Mouse (Mus musculus): Measurements from ENCODE around the gene Ascl5. TPM values are rescaled to one million over a fixed set of nuclear protein-coding genes. Genes with fewer than 3 reads are reported as not detected.

The Ascl5 gene
- not detected in 2 replicates for polyA plus RNA-seq (2012; rRNA removed)

- Histone ChIP-seq H3K4me1 (ENCODE audit: control insufficient read depth, insufficient read depth, low read length) (no peaks in the 10 kb centered on the region), H3K4me3 (ENCODE audit: insufficient read depth, low read depth, low read length) (no peak within 1 kb of the TSS), H3K27ac (ENCODE audit: insufficient read depth, low read depth, low read length) (no peak within 1 kb of the TSS), H3K36me3 (ENCODE audit: control insufficient read depth, insufficient read depth, low read length) (no peaks in the 10 kb centered on the region), H3K27me3 (replicated peaks; ENCODE audit: control insufficient read depth, insufficient read depth, low read length) (0 out of 2 replicates have a peak, but pooled peaks cover 2% of the 10 kb centered on the region)
- DNase-seq, result no peak
- no peak for TF ChIP-seq CTCF (conservative IDR thresholded peaks at IDR 0.05; ENCODE audit: insufficient read depth, insufficient read length, low read depth, low read length)
- no peak for TF ChIP-seq POLR2A (IDR thresholded peaks at IDR 0.05; ENCODE audit: low read depth, low read length)
- 27% methylated on average over 29 of the region's 29 CpGs for WGBS
Observed at GRCm38 (mm10) chr1:136050312-136051012, at the start of gene Ascl5. Gene Ascl5 (plus strand): TSS chr1:136050804.

- H3K27ac ChIP-seq (ENCODE audit: insufficient read depth, low read depth, low read length), result peak overlapping the region; percentile 56; the same call in 1 of the 2 replicates
- TF ChIP-seq CTCF (conservative IDR thresholded peaks at IDR 0.05; ENCODE audit: insufficient read depth, insufficient read length, low read depth, low read length), result no peak
- no peak for TF ChIP-seq POLR2A (IDR thresholded peaks at IDR 0.05; ENCODE audit: low read depth, low read length)
- no peaks in the 10 kb centered on the region for H3K36me3 ChIP-seq (ENCODE audit: control insufficient read depth, insufficient read depth, low read length)
- H3K4me1 ChIP-seq (ENCODE audit: control insufficient read depth, insufficient read depth, low read length), result peaks cover 4% of the 10 kb centered on the region; the same call in 1 of the 2 replicates
- 64% methylated on average over 2 of the region's 2 CpGs for WGBS
- H3K4me3 ChIP-seq (ENCODE audit: insufficient read depth, low read depth, low read length), result no peak overlapping the region
- no peaks in the 10 kb centered on the region for H3K27me3 ChIP-seq (replicated peaks; ENCODE audit: control insufficient read depth, insufficient read depth, low read length)
- peak; percentile 81 for DNase-seq
Observed at GRCm38 (mm10) chr1:136001438-136001837, 49.2 kb upstream of the Ascl5 start.

GRCm38 (mm10) chr1:136006292-136006748 lies 44.3 kb upstream of the Ascl5 start, which contains the start of gene Igfn1:
Gene Igfn1 (minus strand): TSS chr1:136006342.
- H3K4me3 ChIP-seq (ENCODE audit: insufficient read depth, low read depth, low read length), result peak within 1 kb of the TSS; percentile 65; the same call in 1 of the 2 replicates
- H3K4me1 ChIP-seq (ENCODE audit: control insufficient read depth, insufficient read depth, low read length), result peaks cover 6% of the 10 kb centered on the region; the same call in 1 of the 2 replicates
- TF ChIP-seq POLR2A (IDR thresholded peaks at IDR 0.05; ENCODE audit: low read depth, low read length) (no peak), CTCF (conservative IDR thresholded peaks at IDR 0.05; ENCODE audit: insufficient read depth, insufficient read length, low read depth, low read length) (no peak)
- 88% methylated on average over 3 of the region's 3 CpGs for WGBS
- H3K27me3 ChIP-seq (replicated peaks; ENCODE audit: control insufficient read depth, insufficient read depth, low read length), result no peaks in the 10 kb centered on the region
- DNase-seq, result no peak
- H3K27ac ChIP-seq (ENCODE audit: insufficient read depth, low read depth, low read length), result no peak within 1 kb of the TSS
- no peaks in the 10 kb centered on the region for H3K36me3 ChIP-seq (ENCODE audit: control insufficient read depth, insufficient read depth, low read length)

DNA sequence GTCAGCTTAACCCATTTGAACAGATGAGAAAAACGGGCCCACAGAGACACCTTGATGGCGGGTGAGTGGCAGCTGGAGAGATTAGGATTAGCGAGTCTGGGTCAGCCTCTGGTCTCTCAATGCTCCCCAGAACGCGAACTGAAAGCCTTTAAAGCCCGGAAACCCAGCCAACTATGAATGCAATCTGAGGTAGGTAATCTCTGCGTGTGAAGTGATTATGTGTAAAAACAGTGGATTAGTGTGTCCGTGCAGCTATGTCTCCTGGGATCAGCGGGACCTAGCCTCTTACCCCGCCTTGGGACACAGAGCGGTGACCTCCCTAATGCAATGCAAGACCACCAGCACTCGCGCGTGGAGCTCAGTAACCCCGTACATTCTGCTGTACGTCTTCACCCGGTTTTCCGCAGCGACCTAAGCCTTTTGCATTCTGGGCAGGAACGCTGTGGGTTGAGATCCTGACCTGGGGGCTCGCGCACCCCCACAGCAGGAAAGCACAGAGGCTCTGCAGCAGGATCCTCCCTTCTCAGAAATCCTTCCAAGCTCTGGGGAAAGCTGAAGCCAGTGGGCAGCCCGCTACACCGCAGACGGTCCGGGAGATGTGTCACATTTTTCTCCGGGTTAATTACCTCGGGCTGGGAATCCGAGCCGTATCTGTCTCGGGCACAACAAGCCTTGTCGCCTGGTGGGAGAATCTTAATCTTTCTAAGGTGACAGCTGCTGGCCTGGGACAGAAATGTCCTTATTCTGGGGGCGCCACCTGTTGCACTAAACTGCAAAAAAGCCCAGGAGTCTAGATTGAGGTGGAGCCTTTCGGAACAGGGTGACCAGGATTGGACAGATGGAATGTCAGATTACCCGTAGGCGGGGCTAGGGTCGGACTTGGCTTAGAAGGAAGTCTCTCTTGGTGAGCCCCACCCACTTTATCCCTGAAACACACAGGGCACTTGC lies 43.1 kb upstream of the Ascl5 start, which contains the start of gene Tmem9:
Tmem9 (plus strand) TSS at position 940 of the 948 bp plus-strand sequence.
- no peak for TF ChIP-seq CTCF (conservative IDR thresholded peaks at IDR 0.05; ENCODE audit: insufficient read depth, insufficient read length, low read depth, low read length)
- TF ChIP-seq POLR2A (IDR thresholded peaks at IDR 0.05; ENCODE audit: low read depth, low read length), result no peak
- Histone ChIP-seq H3K27ac (ENCODE audit: insufficient read depth, low read depth, low read length) (peak within 1 kb of the TSS; percentile 15; the same call in 1 of the 2 replicates), H3K27me3 (replicated peaks; ENCODE audit: control insufficient read depth, insufficient read depth, low read length) (no peaks in the 10 kb centered on the region), H3K4me1 (ENCODE audit: control insufficient read depth, insufficient read depth, low read length) (peaks cover 2% of the 10 kb centered on the region; the same call in 1 of the 2 replicates), H3K36me3 (ENCODE audit: control insufficient read depth, insufficient read depth, low read length) (no peaks in the 10 kb centered on the region), H3K4me3 (ENCODE audit: insufficient read depth, low read depth, low read length) (peak within 1 kb of the TSS; percentile 65)
- peak; percentile 97 for DNase-seq
- WGBS, result 7% methylated on average over 37 of the region's 37 CpGs

DNA sequence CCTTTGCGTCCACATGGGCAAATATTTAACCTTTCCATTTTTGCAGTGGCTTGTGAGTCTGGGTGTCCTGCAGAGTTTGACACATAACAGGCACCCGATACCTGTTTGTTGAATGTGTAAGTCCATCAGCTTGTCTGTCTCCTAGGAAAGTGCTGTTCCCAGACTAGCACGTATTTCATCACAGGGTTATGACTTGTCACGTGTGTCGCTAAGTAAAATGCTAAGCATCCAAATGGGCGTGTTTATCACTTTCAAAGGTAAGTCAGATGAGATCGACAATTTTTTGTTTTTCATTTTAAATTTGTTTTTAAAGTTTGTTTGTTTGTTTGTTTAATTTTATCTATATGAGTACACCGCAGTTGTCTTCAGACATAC lies 42.5 kb upstream of the Ascl5 start:
- Histone ChIP-seq H3K4me3 (ENCODE audit: insufficient read depth, low read depth, low read length) (peak overlapping the region; percentile 65; the same call in 1 of the 2 replicates), H3K27me3 (replicated peaks; ENCODE audit: control insufficient read depth, insufficient read depth, low read length) (no peaks in the 10 kb centered on the region), H3K27ac (ENCODE audit: insufficient read depth, low read depth, low read length) (no peak overlapping the region), H3K4me1 (ENCODE audit: control insufficient read depth, insufficient read depth, low read length) (peaks cover 2% of the 10 kb centered on the region; the same call in 1 of the 2 replicates), H3K36me3 (ENCODE audit: control insufficient read depth, insufficient read depth, low read length) (no peaks in the 10 kb centered on the region)
- 13% methylated on average over 8 of the region's 8 CpGs for WGBS
- 0 out of 2 replicates have a peak, but pooled peaks have one; percentile 13 for TF ChIP-seq CTCF (conservative IDR thresholded peaks at IDR 0.05; ENCODE audit: insufficient read depth, insufficient read length, low read depth, low read length)
- no peak for TF ChIP-seq POLR2A (IDR thresholded peaks at IDR 0.05; ENCODE audit: low read depth, low read length)
- DNase-seq, result no peak

DNA sequence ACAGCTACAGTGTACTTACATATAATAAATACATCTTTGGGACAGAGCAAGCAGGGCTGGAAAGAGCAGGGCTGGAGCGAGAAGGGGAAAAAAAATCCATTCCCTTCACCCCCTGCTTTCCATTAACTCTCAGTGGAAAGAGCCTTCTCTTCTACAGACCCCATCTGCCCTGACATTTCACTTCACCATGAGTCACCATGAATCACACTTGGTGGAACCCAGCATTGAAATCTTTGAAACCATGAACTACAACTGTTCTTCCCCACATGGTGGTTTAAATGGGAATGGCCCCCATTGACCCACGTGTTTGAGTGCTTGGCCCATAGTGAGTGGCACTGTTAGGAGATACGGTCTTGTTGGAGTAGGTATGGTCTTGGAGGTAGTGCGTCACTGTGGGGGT lies 40.4 kb upstream of the Ascl5 start:
- WGBS, result 94% methylated on average over 4 of the region's 4 CpGs
- TF ChIP-seq CTCF (conservative IDR thresholded peaks at IDR 0.05; ENCODE audit: insufficient read depth, insufficient read length, low read depth, low read length) (no peak), POLR2A (IDR thresholded peaks at IDR 0.05; ENCODE audit: low read depth, low read length) (no peak)
- Histone ChIP-seq H3K27me3 (replicated peaks; ENCODE audit: control insufficient read depth, insufficient read depth, low read length) (no peaks in the 10 kb centered on the region), H3K27ac (ENCODE audit: insufficient read depth, low read depth, low read length) (no peak overlapping the region), H3K4me1 (ENCODE audit: control insufficient read depth, insufficient read depth, low read length) (peaks cover 2% of the 10 kb centered on the region; the same call in 1 of the 2 replicates), H3K4me3 (ENCODE audit: insufficient read depth, low read depth, low read length) (no peak overlapping the region), H3K36me3 (ENCODE audit: control insufficient read depth, insufficient read depth, low read length) (no peaks in the 10 kb centered on the region)
- DNase-seq, result no peak
